Mouse (Mus musculus): ENCODE measurements around the gene Hcrt.

DNA sequence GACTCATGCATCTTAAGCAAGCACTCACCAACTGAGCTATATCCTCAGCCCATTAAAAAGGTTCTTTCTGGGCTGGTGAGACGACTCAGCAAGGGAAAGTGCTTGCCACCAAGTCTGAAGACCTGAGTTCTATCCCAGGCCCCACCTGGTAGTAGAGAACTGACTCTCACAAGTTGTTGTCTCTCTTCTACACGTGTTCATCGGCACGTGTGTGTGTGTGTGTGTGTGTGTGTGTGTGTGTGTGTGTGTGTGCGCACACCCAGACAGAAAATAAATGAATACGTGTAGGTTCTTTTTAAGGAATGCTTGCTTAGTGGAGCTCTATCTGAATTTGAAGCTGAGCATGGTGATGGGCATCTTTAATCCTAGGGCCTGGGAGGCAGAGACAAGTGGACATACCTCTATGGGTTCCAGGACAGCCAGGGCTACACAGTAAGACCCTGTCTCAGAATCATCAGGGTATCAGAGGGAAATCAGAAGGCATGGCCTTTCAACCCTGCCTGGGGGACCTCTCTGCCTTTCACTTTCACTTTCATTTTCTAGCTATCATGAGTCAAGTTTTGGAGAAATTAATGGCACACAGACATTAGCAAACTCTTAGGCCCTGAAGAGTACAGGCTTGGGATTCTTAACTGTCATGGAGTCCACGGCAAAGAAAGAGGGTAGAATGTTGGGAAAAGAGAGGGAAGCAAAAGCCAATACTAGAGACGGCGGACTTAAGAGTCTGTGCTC, 27.4 kb downstream of the Hcrt start:
- TF ChIP-seq TAL1 (conservative IDR thresholded peaks at IDR 0.05; ENCODE audit: low read depth, low read length), result no peak
- no peak for TF ChIP-seq CTCF (IDR thresholded peaks at IDR 0.05; ENCODE audit: low read depth, low read length)
- TF ChIP-seq GATA2 (IDR thresholded peaks at IDR 0.05; ENCODE audit: borderline replicate concordance, low read depth, low read length), result no peak

Measured in G1E (cell line).